Mouse (Mus musculus): ENCODE data around the gene Trim2. TPM values are rescaled to one million over a fixed set of nuclear protein-coding genes. Genes with fewer than 3 reads are reported as not detected.

Gene Trim2
- polyA plus RNA-seq, 1 experiment from 2014 or later: 23.0 TPM

GRCm38 (mm10) chr3:84232312-84232711, 74.4 kb downstream of the Trim2 start:
- Histone ChIP-seq H3K4me2 (ENCODE audit: low read length) (no peak overlapping the region), H3K9ac (ENCODE audit: low read depth, low read length) (no peak overlapping the region), H3K4me3 (replicated peaks; ENCODE audit: low read depth, low read length) (no peak overlapping the region), H3K27me3 (ENCODE audit: insufficient read depth, low read length) (no peaks in the 10 kb centered on the region), H3K36me3 (ENCODE audit: insufficient read depth, low read length) (no peaks in the 10 kb centered on the region), H3K4me1 (replicated peaks; ENCODE audit: insufficient read depth, low read length) (peaks cover 20% of the 10 kb centered on the region), H3K27ac (no peak overlapping the region), H3K9me3 (replicated peaks; ENCODE audit: low read length) (no peaks in the 10 kb centered on the region)
- ATAC-seq (replicated peaks; ENCODE audit: low FRiP score, low read depth) (no peak), DNase-seq (ENCODE audit: low spot score) (no peak)
- 73% methylated on average over 6 of the region's 6 CpGs for WGBS
- no peak for TF ChIP-seq CTCF (IDR thresholded peaks at IDR 0.05; ENCODE audit: low read depth)

GRCm38 (mm10) chr3:84230988-84231387, 75.7 kb downstream of the Trim2 start:
- Histone ChIP-seq H3K36me3 (ENCODE audit: insufficient read depth, low read length) (no peaks in the 10 kb centered on the region), H3K9ac (ENCODE audit: low read depth, low read length) (no peak overlapping the region), H3K4me1 (replicated peaks; ENCODE audit: insufficient read depth, low read length) (peaks cover 20% of the 10 kb centered on the region), H3K27ac (peak overlapping the region; percentile 64), H3K4me3 (replicated peaks; ENCODE audit: low read depth, low read length) (no peak overlapping the region), H3K27me3 (ENCODE audit: insufficient read depth, low read length) (no peaks in the 10 kb centered on the region), H3K9me3 (replicated peaks; ENCODE audit: low read length) (no peaks in the 10 kb centered on the region), H3K4me2 (ENCODE audit: low read length) (no peak overlapping the region)
- DNase-seq (ENCODE audit: low spot score) (no peak), ATAC-seq (replicated peaks; ENCODE audit: low FRiP score, low read depth) (0 out of 2 replicates have a peak, but pooled peaks have one; percentile 37)
- no peak for TF ChIP-seq CTCF (IDR thresholded peaks at IDR 0.05; ENCODE audit: low read depth)
- 11% methylated on average over 3 of the region's 3 CpGs for WGBS

- Histone ChIP-seq H3K27me3 (ENCODE audit: insufficient read depth, low read length) (no peaks in the 10 kb centered on the region), H3K27ac (no peak overlapping the region), H3K9ac (ENCODE audit: low read depth, low read length) (no peak overlapping the region), H3K9me3 (replicated peaks; ENCODE audit: low read length) (no peaks in the 10 kb centered on the region), H3K4me3 (replicated peaks; ENCODE audit: low read depth, low read length) (peak overlapping the region; percentile 41), H3K4me2 (ENCODE audit: low read length) (peak overlapping the region; percentile 81), H3K4me1 (replicated peaks; ENCODE audit: insufficient read depth, low read length) (peaks cover 11% of the 10 kb centered on the region; the same call in 1 of the 2 replicates), H3K36me3 (ENCODE audit: insufficient read depth, low read length) (no peaks in the 10 kb centered on the region)
- no peak for TF ChIP-seq CTCF (IDR thresholded peaks at IDR 0.05; ENCODE audit: low read depth)
- ATAC-seq (replicated peaks; ENCODE audit: low FRiP score, low read depth) (no peak), DNase-seq (ENCODE audit: low spot score) (peak; percentile 21)
- WGBS: 17% methylated on average over 15 of the region's 15 CpGs
These were observed 77.8 kb downstream of the Trim2 start for GRCm38 (mm10) chr3:84228911-84229310.

- peak; percentile 42 for TF ChIP-seq CTCF (IDR thresholded peaks at IDR 0.05; ENCODE audit: low read depth)
- Histone ChIP-seq H3K9me3 (replicated peaks; ENCODE audit: low read length) (no peaks in the 10 kb centered on the region), H3K27me3 (ENCODE audit: insufficient read depth, low read length) (no peaks in the 10 kb centered on the region), H3K27ac (peak overlapping the region; percentile 86), H3K4me3 (replicated peaks; ENCODE audit: low read depth, low read length) (peak overlapping the region; percentile 41), H3K4me2 (ENCODE audit: low read length) (peak overlapping the region; percentile 81), H3K4me1 (replicated peaks; ENCODE audit: insufficient read depth, low read length) (peaks cover 11% of the 10 kb centered on the region; the same call in 1 of the 2 replicates), H3K9ac (ENCODE audit: low read depth, low read length) (peak overlapping the region; percentile 49), H3K36me3 (ENCODE audit: insufficient read depth, low read length) (no peaks in the 10 kb centered on the region)
- WGBS: 1% methylated on average over 18 of the region's 18 CpGs
- ATAC-seq (replicated peaks; ENCODE audit: low FRiP score, low read depth) (peak; percentile 83), DNase-seq (ENCODE audit: low spot score) (peak; percentile 92)
These were observed 78.3 kb downstream of the Trim2 start for GRCm38 (mm10) chr3:84228203-84228870.

GRCm38 (mm10) chr3:84227628-84228027, 79.0 kb downstream of the Trim2 start:
- Histone ChIP-seq H3K9me3 (replicated peaks; ENCODE audit: low read length) (no peaks in the 10 kb centered on the region), H3K9ac (ENCODE audit: low read depth, low read length) (no peak overlapping the region), H3K27me3 (ENCODE audit: insufficient read depth, low read length) (no peaks in the 10 kb centered on the region), H3K36me3 (ENCODE audit: insufficient read depth, low read length) (no peaks in the 10 kb centered on the region), H3K27ac (peak overlapping the region; percentile 31; the same call in 1 of the 2 replicates), H3K4me2 (ENCODE audit: low read length) (no peak overlapping the region), H3K4me3 (replicated peaks; ENCODE audit: low read depth, low read length) (no peak overlapping the region), H3K4me1 (replicated peaks; ENCODE audit: insufficient read depth, low read length) (peaks cover 11% of the 10 kb centered on the region; the same call in 1 of the 2 replicates)
- TF ChIP-seq CTCF (IDR thresholded peaks at IDR 0.05; ENCODE audit: low read depth): no peak
- 53% methylated on average over 8 of the region's 8 CpGs for WGBS
- DNase-seq (ENCODE audit: low spot score) (no peak), ATAC-seq (replicated peaks; ENCODE audit: low FRiP score, low read depth) (no peak)

- DNase-seq (ENCODE audit: low spot score): no peak
- no peak for ATAC-seq (replicated peaks; ENCODE audit: low FRiP score, low read depth)
- 13% methylated on average over 2 of the region's 2 CpGs for WGBS
These were observed 81.7 kb downstream of the Trim2 start for GRCm38 (mm10) chr3:84224982-84225381.

More at GRCm38 (mm10) chr3:84224982-84225381, 81.7 kb downstream of the Trim2 start:
- Histone ChIP-seq H3K27ac (no peak overlapping the region), H3K4me1 (replicated peaks; ENCODE audit: insufficient read depth, low read length) (0 out of 2 replicates have a peak, but pooled peaks cover 5% of the 10 kb centered on the region), H3K4me2 (ENCODE audit: low read length) (no peak overlapping the region), H3K9ac (ENCODE audit: low read depth, low read length) (no peak overlapping the region), H3K27me3 (ENCODE audit: insufficient read depth, low read length) (no peaks in the 10 kb centered on the region), H3K36me3 (ENCODE audit: insufficient read depth, low read length) (no peaks in the 10 kb centered on the region), H3K4me3 (replicated peaks; ENCODE audit: low read depth, low read length) (no peak overlapping the region), H3K9me3 (replicated peaks; ENCODE audit: low read length) (no peaks in the 10 kb centered on the region)
- TF ChIP-seq CTCF (IDR thresholded peaks at IDR 0.05; ENCODE audit: low read depth): peak; percentile 54; the same call in 1 of the 2 replicates

All from kidney, postnatal 0 days (tissue).